Mouse (Mus musculus) small intestine, adult 2 months (tissue): ENCODE data around the gene Ncdn. TPM values are rescaled to one million over a fixed set of nuclear protein-coding genes. Genes with fewer than 3 reads are reported as not detected.

Experiments used
- H3K27ac ChIP-seq: fragments of 200-500 bp; 2 replicates; pipeline ENCODE4 v1.5.1; 2012; ENCODE audit warnings: low read depth, low read length, control low read depth, inconsistent platforms; ENCODE audit not compliant: insufficient read depth
- H3K27me3 ChIP-seq: fragments of 200-500 bp; 2 replicates; pipeline ENCODE4 v1.6.1; 2012; ENCODE audit warnings: mild to moderate bottlenecking, moderate library complexity, low read length, inconsistent platforms; ENCODE audit not compliant: control insufficient read depth, insufficient read depth
- H3K36me3 ChIP-seq: fragments of 200-500 bp; 2 replicates; pipeline ENCODE4 v1.6.1; 2012; ENCODE audit warnings: mild to moderate bottlenecking, low read length, control low read depth, inconsistent platforms; ENCODE audit not compliant: control insufficient read depth, insufficient read depth
- H3K4me1 ChIP-seq: fragments of 200-500 bp; 2 replicates; pipeline ENCODE4 v1.6.1; 2012; ENCODE audit warnings: low read length, inconsistent platforms, mixed read lengths; ENCODE audit not compliant: control insufficient read depth, insufficient read depth, insufficient read length
- H3K4me3 ChIP-seq: fragments of 200-500 bp; 2 replicates; pipeline ENCODE4 v1.5.1; 2012; ENCODE audit warnings: low read depth, mild to moderate bottlenecking, control low read depth, inconsistent platforms, low read length, moderate library complexity
- CTCF ChIP-seq: fragments of 200-500 bp; IDR thresholded peaks from 2 replicates; pipeline ENCODE4 v1.5.1; 2012; ENCODE audit warnings: low read depth, mild to moderate bottlenecking, control low read depth, inconsistent platforms, low read length, moderate library complexity, mixed read lengths; ENCODE audit not compliant: insufficient replicate concordance, insufficient read length; ENCODE audit errors: extremely low read depth
- POLR2A ChIP-seq: fragments of 200-500 bp; IDR thresholded peaks from 2 replicates; pipeline ENCODE4 v1.6.1; 2012; ENCODE audit warnings: low read depth, mild to moderate bottlenecking, control low read depth, inconsistent platforms, low read length, moderate library complexity
- WGBS: fragments of 180-500 bp; shearing (Covaris S2); methylation state at CpG from one replicate; pipeline ENCODE4 v1.1.7; 2018; 5-methylcytosine and 5-hydroxymethylcytosine counted together
- polyA plus RNA-seq: library from polyadenylated mRNA; depleted of rRNA; stranded (reverse); fragments of >200 nt; gene quantifications from 2 replicates; pipeline ENCODE4 v1.2.3, GENCODE M21; 2012; rRNA removed

The Ncdn gene
- polyA plus RNA-seq, result 15.7 and 27.2 TPM in 2 replicates

- Histone ChIP-seq H3K36me3 (peaks cover 16% of the 10 kb centered on the region), H3K27me3 (no peaks in the 10 kb centered on the region), H3K4me3 (peak within 1 kb of the TSS; percentile 94), H3K27ac (peak within 1 kb of the TSS; percentile 87), H3K4me1 (peaks cover 16% of the 10 kb centered on the region)
- under 1% methylated on average over 71 of the region's 71 CpGs for WGBS
- TF ChIP-seq CTCF (no peak), POLR2A (peak; percentile 96)
Measured at GRCm38 (mm10) chr4:126753268-126754230, at the start of gene Ncdn, which contains the start of gene AU040320. Gene Ncdn, minus strand, starts transcription at chr4:126753438. Gene AU040320, plus strand, starts transcription at chr4:126753544.

GRCm38 (mm10) chr4:126802174-126802573 is 48.9 kb upstream of the Ncdn start:
- H3K4me3 ChIP-seq, result no peak overlapping the region
- H3K27me3 ChIP-seq, result no peaks in the 10 kb centered on the region
- H3K4me1 ChIP-seq, result peaks cover 10% of the 10 kb centered on the region
- H3K36me3 ChIP-seq, result peaks cover 7% of the 10 kb centered on the region
- no peak overlapping the region for H3K27ac ChIP-seq
- 97% methylated on average over 8 of the region's 8 CpGs for WGBS
- TF ChIP-seq CTCF (no peak), POLR2A (no peak)

GRCm38 (mm10) chr4:126792341-126793102 is 39.3 kb upstream of the Ncdn start:
- Histone ChIP-seq H3K36me3 (peaks cover 44% of the 10 kb centered on the region), H3K27ac (no peak overlapping the region), H3K4me1 (no peaks in the 10 kb centered on the region), H3K4me3 (no peak overlapping the region), H3K27me3 (no peaks in the 10 kb centered on the region)
- TF ChIP-seq CTCF (no peak), POLR2A (no peak)
- 92% methylated on average over 7 of the region's 7 CpGs for WGBS

- no peak for TF ChIP-seq POLR2A
- TF ChIP-seq CTCF, result no peak
- H3K4me1 ChIP-seq, result no peaks in the 10 kb centered on the region
- no peak overlapping the region for H3K27ac ChIP-seq
- H3K4me3 ChIP-seq, result no peak overlapping the region
- 58% methylated on average over 8 of the region's 8 CpGs for WGBS
- peaks cover 24% of the 10 kb centered on the region for H3K36me3 ChIP-seq
- H3K27me3 ChIP-seq, result no peaks in the 10 kb centered on the region
Measured at GRCm38 (mm10) chr4:126782996-126783395, 29.8 kb upstream of the Ncdn start.

- no peaks in the 10 kb centered on the region for H3K27me3 ChIP-seq
- TF ChIP-seq CTCF, result no peak
- no peak for TF ChIP-seq POLR2A
- peaks cover 23% of the 10 kb centered on the region for H3K36me3 ChIP-seq
- WGBS, result 95% methylated on average over 8 of the region's 8 CpGs
- H3K27ac ChIP-seq, result no peak overlapping the region
- no peaks in the 10 kb centered on the region for H3K4me1 ChIP-seq
- no peak overlapping the region for H3K4me3 ChIP-seq
Measured at GRCm38 (mm10) chr4:126782512-126782911, 29.3 kb upstream of the Ncdn start.

- TF ChIP-seq POLR2A (no peak), CTCF (no peak)
- H3K4me1 ChIP-seq, result no peaks in the 10 kb centered on the region
- H3K4me3 ChIP-seq, result no peak overlapping the region
- peaks cover 26% of the 10 kb centered on the region for H3K36me3 ChIP-seq
- 85% methylated on average over 3 of the region's 3 CpGs for WGBS
- H3K27me3 ChIP-seq, result no peaks in the 10 kb centered on the region
- no peak overlapping the region for H3K27ac ChIP-seq
Measured at GRCm38 (mm10) chr4:126781871-126782270, 28.6 kb upstream of the Ncdn start.
